Mouse (Mus musculus): ENCODE measurements at regions not wholly inside any gene's neighbourhood (a gene's known extent, or its start where the extent isn't known, plus 50 kb on each side); places are given as distances from the start of the nearest gene placed in this dataset.

DNA sequence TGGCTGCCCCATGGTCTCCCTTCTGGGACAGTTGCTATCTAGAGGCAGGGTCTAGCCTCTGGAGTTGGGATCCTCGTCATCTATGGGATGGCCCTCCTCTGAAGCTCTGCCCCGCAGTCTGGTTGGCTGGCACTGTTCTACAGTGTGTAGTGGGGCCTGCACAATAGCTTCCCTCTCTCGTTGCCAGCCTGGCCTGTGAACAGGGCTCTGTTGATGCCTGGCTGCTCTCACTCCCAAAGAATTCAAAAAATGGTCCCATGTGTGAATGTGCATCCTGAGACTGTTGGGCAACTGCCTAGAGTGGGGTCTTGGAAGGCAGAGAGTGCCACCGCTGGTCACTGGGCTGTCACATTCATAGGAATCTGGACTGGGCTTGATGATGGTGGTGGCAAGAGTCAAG is 53.8 kb upstream of the Ccnd1 start:
- TF ChIP-seq CTCF (IDR thresholded peaks at IDR 0.05; ENCODE audit: extremely low read depth, insufficient read depth, insufficient read length, insufficient replicate concordance): no peak
- no peak for TF ChIP-seq POLR2A (IDR thresholded peaks at IDR 0.05; ENCODE audit: low read depth, low read length)
